15 mouse cellular contexts compared by ENCODE assay signal in genomic region chr11:114195291-114195690, GRCm38 (mm10).
"Had no signal": no experiment of that assay in that cellular context is flagged by ENCODE, and none has a peak within 500 bp of the region (broad histone marks: within the 10 kb centered on the region; RNA-seq: fewer than 3 reads in every experiment).

No protein-coding gene starts in this region.

- H3K9ac ChIP-seq: neural tube, embryonic 15.5 days; stomach, embryonic 15.5 days had no signal

- H3K9me3 ChIP-seq: neural tube, embryonic 15.5 days; stomach, embryonic 15.5 days had no signal

- H3K4me2 ChIP-seq: neural tube, embryonic 15.5 days; stomach, embryonic 15.5 days had no signal

- H3K4me3 ChIP-seq: neural tube, embryonic 15.5 days; stomach, embryonic 15.5 days had no signal

- H3K36me3 ChIP-seq: neural tube, embryonic 15.5 days; stomach, embryonic 15.5 days had no signal

- H3K27me3 ChIP-seq: neural tube, embryonic 15.5 days; stomach, embryonic 15.5 days had no signal

- H3K27ac ChIP-seq: neural tube, embryonic 15.5 days; stomach, embryonic 15.5 days; stomach, postnatal 0 days had no signal

- DNase-seq: retina, postnatal 1 day; right cerebral cortex, adult 18-20 months; right cerebral cortex, postnatal 14 days; right cerebral cortex, postnatal 25 days; right cerebral cortex, postnatal 4 days; spleen, adult 18-20 months; thymus, adult 18-20 months; thymus, adult 2 months; thymus, postnatal 14 days; thymus, postnatal 25 days; thymus, postnatal 36 days; thymus, postnatal 4 days had no signal
